Mouse (Mus musculus): ENCODE results near the gene Csdc2.
"Not testable (repeated sequence)": the region's sequence is repeated elsewhere in the genome, so short reads cannot be mapped to it uniquely, and the experiment has no call there.

DNA sequence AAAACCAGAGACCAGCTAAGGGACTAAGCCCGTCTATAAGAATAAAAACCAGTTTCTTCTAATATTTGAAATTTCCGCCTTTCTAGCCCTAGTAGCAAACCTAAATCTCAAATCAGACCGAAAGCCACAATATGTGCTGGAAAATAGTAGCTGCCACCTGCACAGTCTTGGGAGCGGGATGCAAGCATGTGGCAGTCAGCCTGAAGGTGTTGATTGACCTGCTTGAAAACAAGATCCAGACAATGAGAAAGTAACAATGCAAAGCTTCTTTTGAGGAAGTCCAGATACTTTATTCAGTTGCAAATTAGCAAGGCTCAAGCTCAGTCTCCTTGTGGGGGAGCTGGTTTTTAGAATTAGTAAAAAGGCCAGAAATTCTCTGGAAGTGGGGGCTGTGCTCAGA lies 33.9 kb downstream of the Csdc2 start:
- not testable (repeated sequence) for TF ChIP-seq CTCF (IDR thresholded peaks at IDR 0.05; ENCODE audit: borderline replicate concordance, insufficient read depth, low read length); POLR2A (IDR thresholded peaks at IDR 0.05; ENCODE audit: low read depth, low read length)

All from embryonic fibroblast, embryonic 13.5 days (primary cell).